13 mouse cellular contexts compared by ENCODE assay signal in genomic region chr11:104247141-104247717, GRCm38 (mm10). TPM values are rescaled to one million over a fixed set of nuclear protein-coding genes. Genes with fewer than 3 reads are reported as not detected.
A peak's percentile ranks its signal among the peaks of the same experiment; 100 is the strongest.
DNase-seq lines count a peak whose midpoint lies in the region; ATAC-seq and TF ChIP-seq lines count a peak whose summit lies in the region.
"Had no signal": no experiment of that assay in that cellular context is flagged by ENCODE, and none has a peak within 500 bp of the region (broad histone marks: within the 10 kb centered on the region; RNA-seq: fewer than 3 reads in every experiment).

No protein-coding gene starts in this region.

- H3K4me3 ChIP-seq in liver, adult 2 months (ENCODE audit: insufficient read depth, low read depth, low read length), result no peak overlapping the region
- no peak overlapping the region for H3K4me3 ChIP-seq in liver, embryonic 11.5 days (ENCODE audit: low read depth, low read length)
- no peak overlapping the region for H3K4me3 ChIP-seq in kidney, embryonic 16.5 days (ENCODE audit: low read length)
- H3K4me3 ChIP-seq: intestine, embryonic 15.5 days; limb, embryonic 12.5 days had no signal

- no peak overlapping the region for H3K4me2 ChIP-seq in liver, embryonic 11.5 days
- no peak overlapping the region for H3K4me2 ChIP-seq in kidney, embryonic 16.5 days (replicated peaks; ENCODE audit: low read depth, low read length)
- H3K4me2 ChIP-seq: limb, embryonic 12.5 days had no signal

- WGBS in liver, adult 2 months, result 65% methylated on average over 6 of the region's 6 CpGs
- 70% methylated on average over 6 of the region's 6 CpGs for WGBS in liver, embryonic 11.5 days
- WGBS in kidney, embryonic 16.5 days, result 40% methylated on average over 6 of the region's 6 CpGs

- DNase-seq in adrenal gland, adult (ENCODE audit: inconsistent age in 2 of 2, low spot score in 1 of 2), result peak; percentile 41 to 67
- no peak for DNase-seq in adrenal gland, adult 8-10 months
- DNase-seq in liver, adult 2 months (ENCODE audit: extremely low read depth, low read depth, low spot score), result peak; percentile 40
- no peak for DNase-seq in liver, embryonic 11.5 days (ENCODE audit: low spot score)
- DNase-seq in lung, postnatal 10 days, result peak; percentile 90
- DNase-seq in embryo, embryonic 11 days, result no peak
- no peak for DNase-seq in natural killer cell, adult 2 months (ENCODE audit: low spot score in 2 of 2)
- DNase-seq: cerebellum, adult 11-12 months; layer of hippocampus, postnatal 36 days had no signal

- no peak overlapping the region for H3K9ac ChIP-seq in liver, adult 2 months (ENCODE audit: low read depth, low read length)
- H3K9ac ChIP-seq in liver, embryonic 11.5 days (ENCODE audit: low read depth, low read length), result no peak overlapping the region
- no peak overlapping the region for H3K9ac ChIP-seq in kidney, embryonic 16.5 days (replicated peaks; ENCODE audit: low read length)
- H3K9ac ChIP-seq: intestine, embryonic 15.5 days; limb, embryonic 12.5 days had no signal

- H3K27ac ChIP-seq in liver, adult 2 months (replicated peaks; ENCODE audit: insufficient read depth, low read depth, low read length), result peak overlapping the region; percentile 45; the same call in 1 of the 2 replicates
- no peak overlapping the region for H3K27ac ChIP-seq in liver, embryonic 11.5 days (ENCODE audit: low read depth, low read length)
- peak overlapping the region; percentile 16; the same call in 1 of the 2 replicates for H3K27ac ChIP-seq in kidney, embryonic 16.5 days (ENCODE audit: low read length)
- H3K27ac ChIP-seq: intestine, embryonic 15.5 days; limb, embryonic 12.5 days had no signal

- H3K4me1 ChIP-seq in liver, adult 2 months (ENCODE audit: control insufficient read depth, insufficient read depth, low read length), result no peaks in the 10 kb centered on the region
- 0 out of 2 replicates have a peak, but pooled peaks cover 2% of the 10 kb centered on the region for H3K4me1 ChIP-seq in liver, embryonic 11.5 days (replicated peaks; ENCODE audit: control insufficient read depth, insufficient read depth, low read length)
- H3K4me1 ChIP-seq in kidney, embryonic 16.5 days (ENCODE audit: insufficient read depth, low read length), result peaks cover 17% of the 10 kb centered on the region

- no peaks in the 10 kb centered on the region for H3K36me3 ChIP-seq in liver, adult 2 months (ENCODE audit: control insufficient read depth, insufficient read depth, low read length)
- no peaks in the 10 kb centered on the region for H3K36me3 ChIP-seq in liver, embryonic 11.5 days (ENCODE audit: control insufficient read depth, insufficient read depth, low read length)
- H3K36me3 ChIP-seq in kidney, embryonic 16.5 days (ENCODE audit: insufficient read depth, low read length), result no peaks in the 10 kb centered on the region
- H3K36me3 ChIP-seq: intestine, embryonic 15.5 days; limb, embryonic 12.5 days had no signal

- TF ChIP-seq CTCF in liver, adult 2 months (IDR thresholded peaks at IDR 0.05; ENCODE audit: low read depth, low read length), result no peak

- no peak for ATAC-seq in liver, embryonic 11.5 days (replicated peaks; ENCODE audit: low FRiP score)
- peak; percentile 64 for ATAC-seq in kidney, embryonic 16.5 days (ENCODE audit: low FRiP score, low TSS enrichment)

- no peaks in the 10 kb centered on the region for H3K9me3 ChIP-seq in liver, embryonic 11.5 days (ENCODE audit: control insufficient read depth, low read length)
- H3K9me3 ChIP-seq in kidney, embryonic 16.5 days (ENCODE audit: low read length), result no peaks in the 10 kb centered on the region
- H3K9me3 ChIP-seq: intestine, embryonic 15.5 days; limb, embryonic 12.5 days had no signal

- no peak for TF ChIP-seq POLR2A in liver, adult 2 months (IDR thresholded peaks at IDR 0.05; ENCODE audit: extremely low read depth, insufficient read depth, low read length)

- no peaks in the 10 kb centered on the region for H3K27me3 ChIP-seq in liver, adult 2 months (ENCODE audit: control insufficient read depth, insufficient read depth, low read length)
- no peaks in the 10 kb centered on the region for H3K27me3 ChIP-seq in liver, embryonic 11.5 days (replicated peaks; ENCODE audit: control insufficient read depth, insufficient read depth, low read length)
- H3K27me3 ChIP-seq in kidney, embryonic 16.5 days (ENCODE audit: insufficient read depth, low read length), result no peaks in the 10 kb centered on the region
- H3K27me3 ChIP-seq: intestine, embryonic 15.5 days had no signal

- H3K79me2 ChIP-seq in liver, adult 2 months (ENCODE audit: control insufficient read depth, insufficient read depth, low read length), result no peaks in the 10 kb centered on the region

RNA-seq across cellular contexts. Expression of gene Mapt, which starts 16.0 kb away (rescaled TPM):
- total RNA-seq in adrenal gland, adult 8-10 months (2022), result 100 to 1,000 TPM; 154 to 281 (median 182) TPM
- total RNA-seq in liver, adult 2 months (2014; rRNA removed), result 1.5 and 1.6 TPM in 2 replicates
- polyA plus RNA-seq in liver, adult 2 months (2012; rRNA removed), result 1.2 and 1.4 TPM in 2 replicates
- polyA plus RNA-seq in liver, embryonic 11.5 days (2014; fragmentation: Nextera tagmentation; extraction: Ambion mirVana), result 0.90 and 1.1 TPM in 2 replicates
- polyA plus RNA-seq in kidney, embryonic 16.5 days (2015; fragmentation: Nextera tagmentation; extraction: Ambion mirVana), result 10.3 and 11.7 TPM in 2 replicates
- total RNA-seq: hematopoietic stem cell, adult 5-6 weeks had no signal

Comparison
In these comparisons a context has a peak if more than half of its experiments do, and no peak if none do; other contexts are left out.
1. DNase-seq: peak in adrenal gland, adult (2 of 2), liver, adult 2 months (single experiment) and lung, postnatal 10 days (single experiment); none in adrenal gland, adult 8-10 months (single experiment), liver, embryonic 11.5 days (single experiment), embryo, embryonic 11 days (single experiment) and natural killer cell, adult 2 months (0 of 2).